Mouse (Mus musculus) brain, embryonic 14.5 days (tissue): Measurements from ENCODE around the gene Sned1.

ENCODE experiments used
- CTCF ChIP-seq: fragments of 200-500 bp; IDR thresholded peaks from 2 replicates; pipeline ENCODE4 v1.5.1; 2012; ENCODE audit warnings: inconsistent platforms, mild to moderate bottlenecking, moderate library complexity, borderline replicate concordance; ENCODE audit not compliant: insufficient read depth, insufficient read length; ENCODE audit errors: extremely low read depth
- POLR2A ChIP-seq: fragments of 200-500 bp; IDR thresholded peaks from 2 replicates; pipeline ENCODE4 v1.6.1; 2012; ENCODE audit warnings: mild to moderate bottlenecking, inconsistent platforms, borderline replicate concordance; ENCODE audit not compliant: poor library complexity, insufficient read depth, insufficient read length, severe bottlenecking; ENCODE audit errors: extremely low read depth

GRCm38 (mm10) chr1:93290956-93291355, 55.3 kb downstream of the Sned1 start:
- TF ChIP-seq POLR2A (no peak), CTCF (no peak)
